Mouse (Mus musculus) testis, adult 2 months (tissue): ENCODE results near the gene Clca4a.

Experiments
- CTCF ChIP-seq: fragments of 200-500 bp; IDR thresholded peaks from 2 replicates; pipeline ENCODE4 v1.5.1; 2012; ENCODE audit warnings: low read depth, mild to moderate bottlenecking, inconsistent platforms, low read length, moderate library complexity; ENCODE audit not compliant: control insufficient read depth, insufficient read depth, insufficient replicate concordance
- POLR2A ChIP-seq: fragments of 200-500 bp; IDR thresholded peaks from 2 replicates; pipeline ENCODE4 v1.6.1; 2012; ENCODE audit warnings: low read depth, mild to moderate bottlenecking, inconsistent platforms, low read length, moderate library complexity; ENCODE audit not compliant: control insufficient read depth

DNA sequence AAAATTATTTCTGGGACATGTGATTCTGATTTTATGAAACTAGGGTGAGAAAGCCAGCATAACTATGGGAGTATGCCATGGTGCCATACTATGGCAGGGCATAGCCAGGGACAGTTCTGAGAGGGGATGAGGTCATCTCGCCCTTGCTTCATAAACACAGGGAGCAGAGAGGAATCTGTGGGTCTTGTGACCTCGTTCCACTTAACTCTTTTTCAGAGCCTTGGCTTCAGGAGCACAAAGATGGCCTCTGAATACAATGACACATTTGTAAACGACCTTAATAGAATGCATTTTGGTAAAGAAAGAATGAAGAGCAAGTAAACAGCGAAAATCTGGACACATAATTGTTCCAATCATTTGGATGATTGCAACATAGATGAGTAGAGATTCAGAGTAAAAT lies 24.0 kb downstream of the Clca4a start:
- no peak for TF ChIP-seq CTCF
- no peak for TF ChIP-seq POLR2A
